Mouse (Mus musculus): ENCODE measurements at regions not wholly inside any gene's neighbourhood (a gene's known extent, or its start where the extent isn't known, plus 50 kb on each side); places are given as distances from the start of the nearest gene placed in this dataset.

- DNase-seq (ENCODE audit: low read depth): no peak
Measured at GRCm38 (mm10) chr19:28205691-28206090, 194.7 kb upstream of the Rfx3 start.

GRCm38 (mm10) chr19:28203719-28204118, 192.8 kb upstream of the Rfx3 start:
- DNase-seq (ENCODE audit: low read depth): no peak

GRCm38 (mm10) chr19:28199385-28199784, 188.4 kb upstream of the Rfx3 start:
- DNase-seq (ENCODE audit: low read depth): no peak

- no peak for DNase-seq (ENCODE audit: low read depth)
Measured at GRCm38 (mm10) chr19:28196881-28197280, 185.9 kb upstream of the Rfx3 start.

GRCm38 (mm10) chr19:28192248-28192647, 181.3 kb upstream of the Rfx3 start:
- DNase-seq (ENCODE audit: low read depth): no peak

GRCm38 (mm10) chr19:28191428-28192116, 180.6 kb upstream of the Rfx3 start:
- DNase-seq (ENCODE audit: low read depth): no peak

GRCm38 (mm10) chr19:28190250-28190649, 179.3 kb upstream of the Rfx3 start:
- DNase-seq (ENCODE audit: low read depth): no peak

- no peak for DNase-seq (ENCODE audit: low read depth)
Measured at GRCm38 (mm10) chr19:28188363-28188762, 177.4 kb upstream of the Rfx3 start.

GRCm38 (mm10) chr19:28182411-28183182, 171.6 kb upstream of the Rfx3 start:
- no peak for DNase-seq (ENCODE audit: low read depth)

- no peak for DNase-seq (ENCODE audit: low read depth)
Measured at GRCm38 (mm10) chr19:28181171-28181570, 170.2 kb upstream of the Rfx3 start.

GRCm38 (mm10) chr19:28178114-28178513, 167.1 kb upstream of the Rfx3 start:
- DNase-seq (ENCODE audit: low read depth): no peak

- no peak for DNase-seq (ENCODE audit: low read depth)
Measured at GRCm38 (mm10) chr19:28176821-28177220, 165.9 kb upstream of the Rfx3 start.

GRCm38 (mm10) chr19:28171836-28172534, 161.0 kb upstream of the Rfx3 start:
- DNase-seq (ENCODE audit: low read depth): no peak

GRCm38 (mm10) chr19:28167451-28168165, 156.6 kb upstream of the Rfx3 start:
- no peak for DNase-seq (ENCODE audit: low read depth)

- DNase-seq (ENCODE audit: low read depth): no peak
Measured at GRCm38 (mm10) chr19:28166626-28167025, 155.7 kb upstream of the Rfx3 start.

- DNase-seq (ENCODE audit: low read depth): peak; percentile 6
Measured at GRCm38 (mm10) chr19:28165901-28166361, 155.0 kb upstream of the Rfx3 start.

- DNase-seq (ENCODE audit: low read depth): no peak
Measured at GRCm38 (mm10) chr19:28163195-28163594, 152.2 kb upstream of the Rfx3 start.

GRCm38 (mm10) chr19:28160582-28160981, 149.6 kb upstream of the Rfx3 start:
- DNase-seq (ENCODE audit: low read depth): peak; percentile 34

- no peak for DNase-seq (ENCODE audit: low read depth)
Measured at GRCm38 (mm10) chr19:28157196-28157595, 146.2 kb upstream of the Rfx3 start.

GRCm38 (mm10) chr19:28137581-28137980, 126.6 kb upstream of the Rfx3 start:
- no peak for DNase-seq (ENCODE audit: low read depth)

- no peak for DNase-seq (ENCODE audit: low read depth)
Measured at GRCm38 (mm10) chr19:28134806-28135205, 123.8 kb upstream of the Rfx3 start.
